Mouse (Mus musculus): ENCODE results near the gene Cavin1. TPM values are rescaled to one million over a fixed set of nuclear protein-coding genes. Genes with fewer than 3 reads are reported as not detected.

Cavin1 gene
- total RNA-seq (2023): not detected

DNA sequence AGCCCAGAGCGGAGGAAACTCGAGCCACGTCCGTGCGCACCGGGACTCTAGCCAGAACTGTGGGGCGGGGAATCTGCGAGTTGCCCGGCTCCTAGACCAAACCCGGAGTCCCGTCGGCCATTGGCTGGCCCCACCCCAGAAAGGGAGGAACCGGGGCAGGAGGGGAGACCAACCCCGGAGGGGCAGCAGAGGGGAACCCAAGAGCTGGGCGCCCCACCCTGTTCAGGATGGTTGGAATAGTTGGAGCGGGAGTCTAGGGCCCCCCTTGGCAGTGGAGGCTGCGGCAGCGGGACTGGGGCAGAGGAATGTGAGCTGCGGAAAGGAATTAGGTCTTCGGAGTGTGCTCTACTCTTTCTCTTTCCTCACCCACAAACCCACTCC lies at the start of gene Cavin1:
TSS of gene Cavin1 (minus strand) at position 331 of the 381 bp plus-strand sequence.

DNA sequence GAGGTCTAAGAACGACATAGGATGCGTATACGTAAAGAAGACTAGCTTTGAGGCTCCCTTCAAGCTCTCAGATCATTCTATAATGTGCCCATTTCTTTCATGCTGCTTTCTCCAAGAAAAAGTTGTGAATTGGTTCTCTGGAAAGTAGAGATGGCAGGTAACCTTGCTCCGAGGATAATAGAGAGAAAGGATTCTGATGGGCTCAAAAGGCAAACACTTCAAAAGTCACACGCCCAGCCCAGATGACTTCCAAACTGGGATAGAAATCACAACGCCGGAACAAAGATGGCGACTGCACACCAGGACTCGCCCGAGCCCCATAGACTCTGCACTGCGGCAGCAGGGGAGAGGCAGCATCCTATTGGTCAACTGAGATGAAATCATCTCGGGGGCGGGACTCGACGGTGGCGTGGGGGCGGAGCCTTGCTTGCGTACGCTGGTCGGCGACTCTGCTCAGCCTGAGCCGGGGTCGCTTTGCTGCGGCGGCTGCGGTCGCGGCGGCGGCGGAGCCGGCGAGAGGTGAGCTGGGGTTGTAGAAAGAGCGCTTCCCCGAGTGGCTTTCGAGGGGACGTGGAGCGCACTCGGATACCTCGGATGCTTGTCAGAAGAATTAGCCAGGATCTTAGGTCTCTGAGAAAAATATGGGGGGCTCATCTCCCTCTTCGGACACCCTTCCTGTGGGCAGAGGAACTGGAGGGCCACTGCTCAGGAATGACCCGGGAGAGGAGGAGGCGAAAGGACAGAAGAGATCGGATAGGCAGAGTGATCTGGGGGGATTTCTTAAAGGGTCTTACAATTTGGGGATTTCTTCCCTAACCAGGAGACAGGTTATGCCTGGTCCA lies 38.6 kb upstream of the Cavin1 start, which contains the start of gene Atp6v0a1:
TSS of gene Atp6v0a1 (plus strand) at position 407 of the 842 bp plus-strand sequence.

DNA sequence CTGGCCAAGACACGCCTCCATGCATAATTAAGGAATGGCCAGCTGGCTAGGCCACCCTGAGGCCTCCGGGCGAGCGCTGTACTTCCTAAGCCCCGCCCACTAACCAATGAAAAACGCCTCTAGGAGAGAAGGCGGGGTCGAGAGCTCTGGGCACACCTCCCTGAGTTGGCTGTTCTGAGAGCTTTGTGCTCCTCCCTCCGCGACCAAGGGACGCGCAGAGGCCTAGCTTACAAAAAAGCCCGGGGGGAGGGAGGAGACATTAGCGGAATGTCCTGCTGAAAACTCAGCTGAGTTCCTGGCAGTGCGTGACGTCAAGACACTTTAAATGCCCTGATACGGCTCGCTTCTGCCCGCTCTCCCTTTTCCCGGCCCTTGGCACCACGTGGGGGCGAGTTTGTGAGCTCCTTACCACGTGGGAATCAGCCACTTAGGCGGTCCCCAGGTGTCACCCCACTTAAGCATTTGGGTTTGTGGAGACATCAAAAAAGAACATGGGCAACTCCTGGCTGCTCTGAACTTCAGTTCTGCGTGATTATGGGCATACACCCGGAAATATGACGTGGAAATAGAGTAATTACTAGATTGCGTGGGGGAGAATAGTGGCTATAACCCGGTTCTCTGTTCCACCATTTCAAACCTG lies 31.1 kb downstream of the Cavin1 start, which contains the start of gene Stat3:
TSS of gene Stat3 (minus strand) at position 29 of the 640 bp plus-strand sequence.

Other genes with a start within 250 kb of the Cavin1 start
- gene Rab5c, start 232.7 kb downstream of the Cavin1 start, total RNA-seq (2023): 100 to 1,000 TPM; 128 to 139 TPM
- 1 to 10 TPM; 3.0 to 4.3 TPM for gene Kcnh4, start 210.9 kb downstream of the Cavin1 start, total RNA-seq (2023)
- gene Hcrt, start 208.0 kb downstream of the Cavin1 start, total RNA-seq (2023): not detected
- 10 to 100 TPM; 15.8 to 22.5 TPM for gene Ghdc, start 199.9 kb downstream of the Cavin1 start, total RNA-seq (2023)
- gene Stat5b, start 120.2 kb downstream of the Cavin1 start, total RNA-seq (2023): 10 to 100 TPM; 72.9 to 73.0 TPM
- 10 to 100 TPM; 40.0 to 40.6 TPM for gene Stat5a, start 111.5 kb downstream of the Cavin1 start, total RNA-seq (2023)
- 100 to 1,000 TPM; 218 to 234 TPM for gene Stat3, start 31.3 kb downstream of the Cavin1 start, total RNA-seq (2023)
- 100 to 1,000 TPM in 1 of 2 experiments, 10 to 100 TPM in 1; 76.8 to 108 TPM for gene Atp6v0a1, start 38.6 kb upstream of the Cavin1 start, total RNA-seq (2023)
- 10 to 100 TPM; 18.5 to 24.4 TPM for gene Naglu, start 99.1 kb upstream of the Cavin1 start, total RNA-seq (2023)
- gene Hsd17b1, start 107.5 kb upstream of the Cavin1 start, total RNA-seq (2023): 1 to 10 TPM; 2.2 to 2.9 TPM
- 10 to 100 TPM; 18.3 to 21.7 TPM for gene Coasy, start 111.7 kb upstream of the Cavin1 start, total RNA-seq (2023)
- 10 to 100 TPM; 36.8 to 37.6 TPM for gene Mlx, start 116.4 kb upstream of the Cavin1 start, total RNA-seq (2023)
- 1 to 10 TPM; 2.9 to 3.5 TPM for gene Psmc3ip, start 124.5 kb upstream of the Cavin1 start, total RNA-seq (2023)
- gene Retreg3, start 149.0 kb upstream of the Cavin1 start, total RNA-seq (2023): 10 to 100 TPM; 85.9 to 89.2 TPM
- gene Tubg1, start 149.1 kb upstream of the Cavin1 start, total RNA-seq (2023): 10 to 100 TPM; 14.2 to 17.4 TPM
- 1 to 10 TPM; 3.2 to 7.1 TPM for gene Tubg2, start 185.0 kb upstream of the Cavin1 start, total RNA-seq (2023)
- under 1 TPM; 0.21 to 0.32 TPM for gene Cntnap1, start 199.6 kb upstream of the Cavin1 start, total RNA-seq (2023)
- gene Plekhh3, start 200.5 kb upstream of the Cavin1 start, total RNA-seq (2023): 1 to 10 TPM in 1 of 2 experiments, under 1 TPM in 1; 0.95 to 1.4 TPM
- not detected for gene Ccr10, start 204.6 kb upstream of the Cavin1 start, total RNA-seq (2023)